Mouse (Mus musculus) bone marrow, adult 2 months (tissue): ENCODE measurements at regions not wholly inside any gene's neighbourhood (a gene's known extent, or its start where the extent isn't known, plus 50 kb on each side); places are given as distances from the start of the nearest gene placed in this dataset.

ENCODE experiments used
- CTCF ChIP-seq: fragments of 200-500 bp; IDR thresholded peaks from 2 replicates; pipeline ENCODE4 v1.5.1; 2011; ENCODE audit warnings: low read length, control low read depth; ENCODE audit not compliant: control insufficient read depth, insufficient read depth
- POLR2A ChIP-seq: fragments of 200-500 bp; IDR thresholded peaks from 2 replicates; pipeline ENCODE4 v1.6.1; 2011; ENCODE audit warnings: low read depth, mild to moderate bottlenecking, control low read depth, low read length, borderline replicate concordance; ENCODE audit not compliant: control insufficient read depth

GRCm38 (mm10) chr11:89229726-89230125 is 72.4 kb downstream of the Nog start:
- no peak for TF ChIP-seq CTCF
- no peak for TF ChIP-seq POLR2A
